Mouse (Mus musculus): ENCODE results near the gene Pigt.

Gene Pigt

GRCm38 (mm10) chr2:164521841-164522240 is 24.5 kb downstream of the Pigt start:
- DNase-seq: peak; percentile 68 to 82

GRCm38 (mm10) chr2:164522280-164522679 is 25.0 kb downstream of the Pigt start:
- DNase-seq: peak in 1 of 2 experiments; percentile 43

GRCm38 (mm10) chr2:164523301-164523773 is 26.0 kb downstream of the Pigt start:
- DNase-seq: peak; percentile 54 to 70

GRCm38 (mm10) chr2:164528557-164528956 is 31.2 kb downstream of the Pigt start:
- DNase-seq: no peak

- DNase-seq: peak; percentile 70 to 76
These were observed 33.8 kb downstream of the Pigt start for GRCm38 (mm10) chr2:164531169-164531568.

GRCm38 (mm10) chr2:164534315-164534714 is 37.0 kb downstream of the Pigt start:
- no peak for DNase-seq

GRCm38 (mm10) chr2:164537003-164537402 is 39.7 kb downstream of the Pigt start:
- DNase-seq: no peak

- DNase-seq: no peak
These were observed 43.5 kb downstream of the Pigt start for GRCm38 (mm10) chr2:164540652-164541427.

GRCm38 (mm10) chr2:164542132-164542531 is 44.8 kb downstream of the Pigt start:
- DNase-seq: no peak

- DNase-seq: no peak
These were observed 45.3 kb downstream of the Pigt start for GRCm38 (mm10) chr2:164542598-164542997.

- no peak for DNase-seq
These were observed 46.4 kb downstream of the Pigt start for GRCm38 (mm10) chr2:164543745-164544144.

- peak in 1 of 2 experiments; percentile 67 for DNase-seq
These were observed 47.3 kb downstream of the Pigt start for GRCm38 (mm10) chr2:164544454-164545097.

- DNase-seq: peak; percentile 58 to 84
These were observed 52.0 kb downstream of the Pigt start for GRCm38 (mm10) chr2:164549338-164549737.

- DNase-seq: peak in 1 of 2 experiments; percentile 24
These were observed 52.9 kb downstream of the Pigt start for GRCm38 (mm10) chr2:164549963-164550894.

GRCm38 (mm10) chr2:164550895-164551269 is 53.6 kb downstream of the Pigt start:
- no peak for DNase-seq

GRCm38 (mm10) chr2:164551502-164551901 is 54.2 kb downstream of the Pigt start:
- DNase-seq: peak in 1 of 2 experiments; percentile 56
